Mouse (Mus musculus) small intestine, adult 2 months (tissue): ENCODE measurements around the gene Cyp27a1.

Experiments used
- CTCF ChIP-seq: fragments of 200-500 bp; IDR thresholded peaks from 2 replicates; pipeline ENCODE4 v1.5.1; 2012; ENCODE audit warnings: low read depth, mild to moderate bottlenecking, control low read depth, inconsistent platforms, low read length, moderate library complexity, mixed read lengths; ENCODE audit not compliant: insufficient replicate concordance, insufficient read length; ENCODE audit errors: extremely low read depth
- POLR2A ChIP-seq: fragments of 200-500 bp; IDR thresholded peaks from 2 replicates; pipeline ENCODE4 v1.6.1; 2012; ENCODE audit warnings: low read depth, mild to moderate bottlenecking, control low read depth, inconsistent platforms, low read length, moderate library complexity

GRCm38 (mm10) chr1:74709566-74709965, 3.8 kb upstream of the Cyp27a1 start:
- TF ChIP-seq POLR2A (no peak), CTCF (no peak)
